Mouse (Mus musculus) heart, embryonic 10.5 days (tissue): Measurements from ENCODE around the gene Ube2a. TPM values are rescaled to one million over a fixed set of nuclear protein-coding genes. Genes with fewer than 3 reads are reported as not detected.
A peak's percentile ranks its signal among the peaks of the same experiment; 100 is the strongest.

Experiments
- DNase-seq: peaks from one replicate; pipeline ENCODE4 v3.0.0-alpha.2; 2017; ENCODE audit warnings: low spot score
- H3K27ac ChIP-seq: fragments of 300-500 bp; sonication (generic); 2 replicates; pipeline ENCODE4 v1.5.1; 2016; ENCODE audit warnings: mild to moderate bottlenecking
- H3K27me3 ChIP-seq: fragments of 300-500 bp; sonication (generic); 2 replicates; pipeline ENCODE4 v1.6.1; 2016; ENCODE audit warnings: mild to moderate bottlenecking; ENCODE audit not compliant: poor library complexity, insufficient read depth, severe bottlenecking
- H3K36me3 ChIP-seq: fragments of 300-500 bp; sonication (generic); 2 replicates; pipeline ENCODE4 v1.6.1; 2016; ENCODE audit warnings: mild to moderate bottlenecking, moderate library complexity
- H3K4me1 ChIP-seq: fragments of 300-500 bp; sonication (generic); 2 replicates; pipeline ENCODE4 v1.6.1; 2016; ENCODE audit warnings: mild to moderate bottlenecking
- H3K4me3 ChIP-seq: fragments of 300-500 bp; sonication (generic); 2 replicates; pipeline ENCODE4 v1.5.1; 2016; ENCODE audit warnings: mild to moderate bottlenecking, moderate library complexity
- H3K9me3 ChIP-seq: fragments of 300-500 bp; sonication (generic); 2 replicates; pipeline ENCODE4 v1.6.1; 2016; ENCODE audit warnings: mild to moderate bottlenecking, moderate library complexity
- WGBS: fragments of 180-500 bp; shearing (Covaris S2); methylation state at CpG from one replicate; pipeline ENCODE4 v1.1.7; 2016; 5-methylcytosine and 5-hydroxymethylcytosine counted together
- polyA plus RNA-seq: library from polyadenylated mRNA; unstranded; fragments of >200 nt; fragmentation: Nextera tagmentation; extraction: Ambion mirVana; gene quantifications from 2 replicates; pipeline ENCODE4 v1.2.1, GENCODE M21; 2016

Gene Ube2a
- polyA plus RNA-seq = 122 and 126 TPM in 2 replicates

- peaks cover 9% of the 10 kb centered on the region; the same call in 1 of the 2 replicates for H3K27me3 ChIP-seq
- 19% methylated on average over 8 of the region's 8 CpGs for whole genome bisulfite sequencing
- H3K36me3 ChIP-seq = no peaks in the 10 kb centered on the region
- H3K4me3 ChIP-seq = peak within 1 kb of the TSS; percentile 75
- DNase-seq = no peak
- H3K9me3 ChIP-seq = no peaks in the 10 kb centered on the region
- peak within 1 kb of the TSS; percentile 87 for H3K27ac ChIP-seq
- H3K4me1 ChIP-seq = no peaks in the 10 kb centered on the region
Observed at GRCm38 (mm10) chrX:36873765-36874164, at the start of gene Ube2a, which contains the start of gene C330007P06Rik. Gene Ube2a, plus strand, starts transcription at chrX:36873900. Gene C330007P06Rik, minus strand, starts transcription at chrX:36874111.

- Histone ChIP-seq H3K9me3 (no peaks in the 10 kb centered on the region), H3K36me3 (no peaks in the 10 kb centered on the region), H3K27me3 (no peaks in the 10 kb centered on the region), H3K27ac (no peak overlapping the region), H3K4me3 (no peak overlapping the region), H3K4me1 (no peaks in the 10 kb centered on the region)
- no peak for DNase-seq
- WGBS = 85% methylated on average over 10 of the region's 10 CpGs
Observed at GRCm38 (mm10) chrX:36823932-36824711, 49.6 kb upstream of the Ube2a start.

GRCm38 (mm10) chrX:36825032-36825431 is 48.7 kb upstream of the Ube2a start:
- DNase-seq = no peak
- Histone ChIP-seq H3K36me3 (no peaks in the 10 kb centered on the region), H3K27me3 (no peaks in the 10 kb centered on the region), H3K4me1 (no peaks in the 10 kb centered on the region), H3K4me3 (no peak overlapping the region), H3K9me3 (no peaks in the 10 kb centered on the region), H3K27ac (no peak overlapping the region)
- 55% methylated on average over 2 of the region's 2 CpGs for WGBS

GRCm38 (mm10) chrX:36826873-36827272 is 46.8 kb upstream of the Ube2a start:
- no peaks in the 10 kb centered on the region for H3K36me3 ChIP-seq
- no peaks in the 10 kb centered on the region for H3K27me3 ChIP-seq
- no peaks in the 10 kb centered on the region; the same call in 1 of the 2 replicates for H3K4me1 ChIP-seq
- 83% methylated on average over 2 of the region's 5 CpGs for WGBS
- no peaks in the 10 kb centered on the region for H3K9me3 ChIP-seq
- no peak for DNase-seq
- no peak overlapping the region for H3K4me3 ChIP-seq
- H3K27ac ChIP-seq = no peak overlapping the region

GRCm38 (mm10) chrX:36830271-36830670 is 43.4 kb upstream of the Ube2a start:
- Histone ChIP-seq H3K27ac (no peak overlapping the region), H3K9me3 (no peaks in the 10 kb centered on the region), H3K4me1 (no peaks in the 10 kb centered on the region; the same call in 1 of the 2 replicates), H3K4me3 (no peak overlapping the region), H3K36me3 (no peaks in the 10 kb centered on the region), H3K27me3 (no peaks in the 10 kb centered on the region)
- no peak for DNase-seq
- WGBS = 36% methylated on average over 5 of the region's 5 CpGs

GRCm38 (mm10) chrX:36831632-36832031 is 42.1 kb upstream of the Ube2a start:
- Histone ChIP-seq H3K27ac (no peak overlapping the region), H3K9me3 (no peaks in the 10 kb centered on the region), H3K4me1 (no peaks in the 10 kb centered on the region; the same call in 1 of the 2 replicates), H3K4me3 (no peak overlapping the region), H3K27me3 (no peaks in the 10 kb centered on the region), H3K36me3 (no peaks in the 10 kb centered on the region)
- no peak for DNase-seq
- WGBS = 37% methylated on average over 4 of the region's 4 CpGs

GRCm38 (mm10) chrX:36833397-36834084 is 40.2 kb upstream of the Ube2a start:
- Histone ChIP-seq H3K27me3 (no peaks in the 10 kb centered on the region), H3K4me1 (no peaks in the 10 kb centered on the region; the same call in 1 of the 2 replicates), H3K27ac (0 out of 2 replicates have a peak overlapping the region, but pooled peaks have one; percentile 47), H3K36me3 (no peaks in the 10 kb centered on the region), H3K4me3 (peak overlapping the region; percentile 40; the same call in 1 of the 2 replicates), H3K9me3 (no peaks in the 10 kb centered on the region)
- WGBS = 26% methylated on average over 19 of the region's 19 CpGs
- DNase-seq = no peak

- no peaks in the 10 kb centered on the region for H3K27me3 ChIP-seq
- DNase-seq = no peak
- no peaks in the 10 kb centered on the region for H3K9me3 ChIP-seq
- 60% methylated on average over 6 of the region's 6 CpGs for WGBS
- no peak overlapping the region for H3K4me3 ChIP-seq
- H3K4me1 ChIP-seq = no peaks in the 10 kb centered on the region
- H3K36me3 ChIP-seq = no peaks in the 10 kb centered on the region
- no peak overlapping the region for H3K27ac ChIP-seq
Observed at GRCm38 (mm10) chrX:36837069-36837676, 36.5 kb upstream of the Ube2a start.

- Histone ChIP-seq H3K36me3 (no peaks in the 10 kb centered on the region), H3K9me3 (no peaks in the 10 kb centered on the region), H3K27ac (no peak overlapping the region), H3K27me3 (no peaks in the 10 kb centered on the region), H3K4me1 (no peaks in the 10 kb centered on the region), H3K4me3 (no peak overlapping the region)
- WGBS = 80% methylated on average over 7 of the region's 7 CpGs
- DNase-seq = no peak
Observed at GRCm38 (mm10) chrX:36839391-36839790, 34.3 kb upstream of the Ube2a start.

GRCm38 (mm10) chrX:36841698-36842097 is 32.0 kb upstream of the Ube2a start:
- no peak overlapping the region for H3K27ac ChIP-seq

GRCm38 (mm10) chrX:36843346-36843990 is 30.2 kb upstream of the Ube2a start:
- Histone ChIP-seq H3K27me3 (no peaks in the 10 kb centered on the region), H3K27ac (no peak overlapping the region), H3K4me3 (no peak overlapping the region), H3K4me1 (no peaks in the 10 kb centered on the region), H3K9me3 (no peaks in the 10 kb centered on the region), H3K36me3 (0 out of 2 replicates have a peak, but pooled peaks cover 2% of the 10 kb centered on the region)
- no peak for DNase-seq
- 65% methylated on average over 4 of the region's 4 CpGs for WGBS

More at GRCm38 (mm10) chrX:36841698-36842097, 32.0 kb upstream of the Ube2a start:
- Histone ChIP-seq H3K27me3 (no peaks in the 10 kb centered on the region), H3K4me1 (no peaks in the 10 kb centered on the region), H3K9me3 (no peaks in the 10 kb centered on the region), H3K4me3 (no peak overlapping the region), H3K36me3 (no peaks in the 10 kb centered on the region)
- 82% methylated on average over 6 of the region's 6 CpGs for WGBS
- no peak for DNase-seq

- no peaks in the 10 kb centered on the region for H3K4me1 ChIP-seq
- H3K4me3 ChIP-seq = no peak overlapping the region
- H3K36me3 ChIP-seq = 0 out of 2 replicates have a peak, but pooled peaks cover 3% of the 10 kb centered on the region
- 71% methylated on average over 1 of the region's 1 CpGs for WGBS
- H3K27ac ChIP-seq = no peak overlapping the region
- H3K27me3 ChIP-seq = no peaks in the 10 kb centered on the region
- no peaks in the 10 kb centered on the region for H3K9me3 ChIP-seq
- no peak for DNase-seq
Observed at GRCm38 (mm10) chrX:36847152-36847551, 26.5 kb upstream of the Ube2a start.
